Mouse (Mus musculus) pancreas, adult 10 weeks (tissue): ENCODE results near the gene Tas2r135. TPM values are rescaled to one million over a fixed set of nuclear protein-coding genes. Genes with fewer than 3 reads are reported as not detected.

Experiments used
- polyA plus RNA-seq: library from polyadenylated mRNA; stranded (reverse); fragments of 350-450 nt; fragmentation: Illumina TruSeq; extraction: RNeasy Lipid Tissue Mini Kit (QIAGEN cat#74804); gene quantifications from one replicate; pipeline ENCODE4 v1.2.3, GENCODE M21; 2015; ENCODE audit warnings: low read depth, low replicate concordance; ENCODE audit not compliant: insufficient read depth

The Tas2r135 gene
- polyA plus RNA-seq = not detected

GRCm38 (mm10) chr6:42405134-42405533 lies at the start of gene Tas2r135:
Gene Tas2r135 (plus strand): TSS chr6:42405434.

GRCm38 (mm10) chr6:42372816-42373547 lies 32.3 kb upstream of the Tas2r135 start, which contains the start of gene Epha1:
Gene Epha1 (minus strand): TSS chr6:42373268.

GRCm38 (mm10) chr6:42399938-42400337 lies 5.3 kb upstream of the Tas2r135 start, which contains the start of gene Tas2r143:
Gene Tas2r143 (plus strand): TSS chr6:42400238.

GRCm38 (mm10) chr6:42434446-42434845 lies 29.2 kb downstream of the Tas2r135 start, which contains the start of gene Tas2r126:
Gene Tas2r126 (plus strand): TSS chr6:42434535.

Other genes starting within 250 kb of the Tas2r135 start
- not detected for gene Tas2r144, start 190.1 kb upstream of the Tas2r135 start, polyA plus RNA-seq
- 14.2 TPM for gene Gstk1, start 159.5 kb upstream of the Tas2r135 start, polyA plus RNA-seq
- gene Tmem139, start 143.5 kb upstream of the Tas2r135 start, polyA plus RNA-seq = not detected
- gene Casp2, start 140.4 kb upstream of the Tas2r135 start, polyA plus RNA-seq = 6.7 TPM
- gene Clcn1, start 118.7 kb upstream of the Tas2r135 start, polyA plus RNA-seq = not detected
- 0.18 TPM for gene Fam131b, start 80.8 kb upstream of the Tas2r135 start, polyA plus RNA-seq
- gene Zyx, start 55.8 kb upstream of the Tas2r135 start, polyA plus RNA-seq = 21.8 TPM
- 1.8 TPM for gene Epha1, start 32.2 kb upstream of the Tas2r135 start, polyA plus RNA-seq
- not detected for gene Tas2r143, start 5.2 kb upstream of the Tas2r135 start, polyA plus RNA-seq
- not detected for gene Tas2r126, start 29.1 kb downstream of the Tas2r135 start, polyA plus RNA-seq
- not detected for gene Olfr458, start 59.8 kb downstream of the Tas2r135 start, polyA plus RNA-seq
- gene Olfr457, start 70.9 kb downstream of the Tas2r135 start, polyA plus RNA-seq = not detected
- gene Olfr456, start 81.8 kb downstream of the Tas2r135 start, polyA plus RNA-seq = not detected
- gene Olfr455, start 142.2 kb downstream of the Tas2r135 start, polyA plus RNA-seq = not detected
- not detected for gene Tcaf3, start 192.3 kb downstream of the Tas2r135 start, polyA plus RNA-seq
- 1.8 TPM for gene Tcaf2, start 239.8 kb downstream of the Tas2r135 start, polyA plus RNA-seq